Mouse (Mus musculus): ENCODE results near the gene Mrps2.
"Not testable (repeated sequence)": the region's sequence is repeated elsewhere in the genome, so short reads cannot be mapped to it uniquely, and the experiment has no call there.

- not testable (repeated sequence) for TF ChIP-seq CTCF, EP300 (IDR thresholded peaks at IDR 0.05; ENCODE audit: low read depth)
Observed at GRCm38 (mm10) chr2:28477993-28478392, 10.1 kb downstream of the Mrps2 start.

Data from liver, postnatal 0 days (tissue).